Mouse (Mus musculus) adipocyte (in vitro differentiated cells): ENCODE measurements at regions not wholly inside any gene's neighbourhood (a gene's known extent, or its start where the extent isn't known, plus 50 kb on each side); places are given as distances from the start of the nearest gene placed in this dataset.
A peak's percentile ranks its signal among the peaks of the same experiment; 100 is the strongest.

Experiments
- DNase-seq: peaks from one replicate; pipeline ENCODE4 v3.0.0-alpha.2; 2016; ENCODE audit warnings: low spot score

DNA sequence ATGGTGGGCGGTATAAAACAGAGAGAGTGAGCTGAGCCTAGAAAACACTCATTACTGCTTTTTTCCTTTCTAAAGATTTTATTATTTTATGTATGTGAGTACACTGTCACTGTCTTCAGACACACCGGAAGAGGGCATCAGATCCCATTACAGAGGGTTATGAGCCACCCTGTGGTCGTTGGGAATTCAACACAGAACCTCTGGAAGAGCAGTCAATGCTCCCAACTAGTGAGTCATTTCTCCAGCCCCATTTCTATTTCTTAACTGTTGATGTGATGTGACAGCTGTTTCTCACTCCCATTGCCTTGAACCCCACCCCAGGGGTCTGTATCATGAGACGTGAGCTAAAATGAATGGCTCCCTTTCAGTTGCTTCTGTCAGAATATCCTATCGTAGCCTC is 82.6 kb upstream of the Haao start:
- DNase-seq = peak; percentile 50

DNA sequence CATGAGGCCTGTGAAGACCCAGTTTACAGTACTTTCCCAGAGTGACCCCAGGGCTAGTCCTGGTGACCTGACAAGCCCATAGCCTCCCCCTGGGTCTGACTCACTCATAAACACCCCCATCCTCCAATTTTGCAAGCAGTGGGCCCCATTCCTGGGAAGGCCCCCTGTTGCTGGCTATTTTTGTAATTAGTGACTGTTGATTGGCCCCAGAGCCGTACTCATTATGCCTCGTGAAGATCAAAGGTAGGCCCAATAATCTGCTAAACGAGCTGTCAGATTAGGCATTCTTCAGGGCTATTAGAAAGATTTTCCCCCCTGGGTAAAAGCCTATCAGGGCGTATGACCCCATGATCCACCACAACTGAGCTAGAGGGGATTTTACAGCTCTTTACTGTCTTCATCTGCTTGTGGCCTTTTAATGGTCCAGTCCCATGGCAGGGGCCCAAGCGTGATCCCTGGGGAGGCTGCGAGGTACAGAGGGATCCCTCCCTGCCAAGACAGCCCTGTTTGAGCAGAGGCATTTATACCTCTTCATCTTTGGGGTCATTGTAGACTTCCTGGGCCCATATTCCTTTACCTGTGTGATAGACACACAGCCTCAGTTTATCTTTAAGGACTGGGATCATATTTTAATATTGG is 80.1 kb upstream of the Haao start:
- DNase-seq = no peak

DNA sequence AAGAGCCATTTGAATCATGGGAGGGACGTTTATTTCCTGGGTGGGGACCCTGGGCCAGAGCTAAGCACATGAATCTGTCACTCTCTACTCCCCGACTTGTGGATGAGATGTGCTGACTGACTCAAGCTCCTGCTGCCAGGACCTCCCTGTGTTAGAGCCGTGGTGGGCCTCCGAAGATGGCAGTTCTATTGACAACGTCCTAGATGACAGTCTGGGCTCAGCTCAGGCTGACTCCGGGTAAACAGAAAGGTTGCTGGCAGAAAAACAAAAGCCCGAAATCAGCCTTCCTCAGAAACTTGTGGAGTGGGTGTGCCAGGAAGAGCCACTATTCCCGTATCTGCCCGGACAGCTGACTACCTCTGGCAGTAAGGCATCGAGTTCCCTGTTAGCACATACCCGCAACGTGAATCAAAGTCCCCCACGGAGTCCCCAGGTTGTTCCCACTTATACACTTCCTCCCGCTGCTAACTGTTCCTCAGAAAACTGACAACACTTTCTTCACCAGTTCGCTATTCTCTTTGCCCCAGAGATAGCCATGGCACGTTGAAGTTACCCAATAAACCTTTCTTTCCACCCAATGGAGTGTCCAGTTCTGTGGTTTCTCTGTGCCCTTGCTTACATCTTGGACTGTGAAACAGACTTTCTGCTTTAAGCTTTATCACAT is 76.6 kb upstream of the Haao start:
- DNase-seq = no peak

GRCm38 (mm10) chr17:83920894-83921293 is 73.1 kb upstream of the Haao start:
- no peak for DNase-seq

DNA sequence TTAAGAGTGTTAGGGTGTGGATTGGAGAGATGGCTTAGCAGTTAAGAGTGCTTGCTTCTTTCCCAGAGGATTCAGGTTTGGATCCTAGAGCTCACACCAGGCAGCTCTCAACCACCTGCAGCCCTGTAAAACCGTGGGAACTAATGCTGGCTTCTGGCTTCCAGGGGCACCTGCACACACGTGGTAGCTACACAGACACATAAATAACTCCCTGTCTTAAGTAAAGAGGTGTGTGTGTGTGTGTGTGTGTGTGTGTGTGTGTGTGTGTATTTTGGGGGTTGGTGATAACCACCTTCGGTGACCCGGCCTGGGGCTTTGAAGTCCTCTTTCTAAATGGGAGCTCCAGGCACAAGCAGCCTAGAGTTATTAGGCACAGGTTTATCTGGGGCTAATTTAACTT is 72.5 kb upstream of the Haao start:
- DNase-seq = no peak

DNA sequence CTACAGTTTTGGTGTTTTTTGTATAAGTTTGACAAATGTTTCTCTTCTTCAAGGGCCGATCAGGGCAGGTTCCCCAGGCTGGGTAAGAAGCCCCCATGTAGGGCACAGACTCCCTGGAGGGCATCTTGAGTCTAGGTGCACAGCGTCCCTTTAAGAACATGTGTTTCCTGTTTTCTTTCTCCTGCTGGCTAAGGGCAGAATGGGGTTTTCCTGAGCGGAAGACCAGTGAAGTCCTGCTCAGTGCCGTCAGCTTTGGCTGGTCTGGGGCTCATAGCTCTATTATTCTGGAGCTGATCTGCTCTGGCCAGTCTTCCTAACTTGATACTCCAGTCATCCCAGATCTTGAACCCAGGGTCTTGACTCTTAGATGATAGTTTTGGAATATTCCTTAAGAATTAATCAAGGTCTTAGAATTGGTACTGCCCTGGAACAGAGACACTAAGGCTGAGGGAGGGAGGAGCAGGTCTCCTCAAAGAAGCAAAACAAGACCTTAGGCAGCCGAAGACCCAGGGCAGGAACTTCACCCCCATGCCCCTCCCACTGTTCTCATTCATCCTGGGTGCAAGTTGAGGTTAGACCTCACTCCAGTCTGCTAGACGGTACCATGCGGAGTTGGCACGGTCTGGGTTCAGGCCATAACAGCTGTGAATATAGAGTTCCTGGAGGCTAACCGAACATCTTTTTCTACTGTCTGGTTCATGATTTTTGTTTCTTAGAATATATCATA is 70.8 kb upstream of the Haao start:
- no peak for DNase-seq

DNA sequence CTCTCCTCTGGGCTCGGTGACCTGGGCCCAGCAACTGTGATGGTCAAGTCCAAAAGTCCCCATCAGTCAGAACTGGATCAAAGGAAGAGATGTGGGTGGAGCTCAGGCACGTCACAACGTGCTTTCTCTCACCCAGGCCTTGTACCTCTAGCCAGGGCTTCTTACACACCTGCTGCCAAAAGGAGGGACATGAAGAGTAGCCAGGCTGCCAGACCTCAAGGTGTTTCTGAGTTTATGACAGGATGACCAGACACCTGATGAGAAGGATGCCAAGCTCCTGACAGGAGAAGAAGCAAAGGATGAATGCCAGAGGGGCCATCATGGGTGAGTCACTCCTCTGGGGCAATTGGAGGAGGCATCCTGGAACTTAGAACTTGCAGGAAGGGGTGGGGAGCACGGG is 70.0 kb upstream of the Haao start:
- no peak for DNase-seq

GRCm38 (mm10) chr17:83916684-83917166 is 69.0 kb upstream of the Haao start:
- peak; percentile 62 for DNase-seq

DNA sequence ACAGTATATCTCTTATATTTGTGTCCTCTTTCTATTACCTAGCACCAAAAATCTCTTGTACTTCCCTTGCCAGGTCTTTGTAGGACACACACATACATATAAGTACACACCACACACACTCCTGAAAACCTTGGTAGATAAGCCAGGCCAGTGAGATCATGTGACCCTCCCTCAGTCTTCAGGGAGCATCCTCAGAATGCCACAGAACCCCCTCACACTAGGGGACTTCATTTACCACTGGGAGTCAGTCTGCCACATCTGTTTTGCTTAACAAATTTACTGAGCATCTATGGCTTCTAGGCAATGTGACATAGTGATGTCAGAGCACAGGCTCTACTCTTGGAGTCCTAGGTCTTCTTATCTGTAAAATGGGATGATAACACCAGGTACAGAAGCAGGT is 67.3 kb upstream of the Haao start:
- DNase-seq = no peak

- no peak for DNase-seq
These were observed 66.8 kb upstream of the Haao start for GRCm38 (mm10) chr17:83914603-83915002.

- no peak for DNase-seq
These were observed 66.1 kb upstream of the Haao start for GRCm38 (mm10) chr17:83913711-83914415.

DNA sequence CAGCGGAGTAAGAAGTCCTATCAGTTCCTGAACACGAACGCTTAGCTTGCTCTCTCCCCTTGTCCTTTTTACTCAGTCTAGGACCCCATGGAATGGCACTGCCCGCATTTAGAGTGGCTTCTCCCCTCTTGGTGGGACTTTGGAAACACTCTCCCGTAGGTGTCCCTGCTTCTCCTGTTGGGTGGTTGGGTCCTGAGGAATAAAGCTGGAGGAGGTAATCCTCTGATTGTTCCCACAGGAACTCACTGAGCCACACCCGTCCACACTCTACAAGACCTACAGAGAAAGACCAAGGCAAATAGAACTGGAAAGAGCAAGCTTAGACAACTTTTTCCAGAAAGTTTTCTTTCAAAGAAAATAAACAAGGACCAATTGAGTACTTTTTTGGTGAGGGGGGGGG is 64.7 kb upstream of the Haao start:
- DNase-seq = no peak

DNA sequence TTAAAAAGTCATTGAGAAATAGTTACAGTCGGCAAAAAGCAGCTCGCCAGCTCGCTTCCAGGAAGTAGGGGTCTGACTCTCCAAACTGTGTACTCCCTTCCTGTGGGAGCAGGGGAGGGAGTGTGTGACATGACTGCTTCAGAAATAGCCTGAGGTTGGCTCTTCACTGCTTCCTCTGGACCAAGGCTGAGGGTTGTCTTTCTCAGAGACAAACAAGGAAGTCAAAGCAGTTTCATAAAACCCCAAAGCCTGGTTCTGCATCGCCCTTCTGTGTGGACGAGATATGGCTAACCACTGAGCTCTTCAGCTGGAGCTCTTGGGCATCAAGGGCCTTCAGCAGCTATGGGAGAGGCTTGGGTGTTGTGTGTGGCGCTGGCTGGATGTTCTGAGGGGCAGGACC is 61.0 kb upstream of the Haao start:
- DNase-seq = no peak

DNA sequence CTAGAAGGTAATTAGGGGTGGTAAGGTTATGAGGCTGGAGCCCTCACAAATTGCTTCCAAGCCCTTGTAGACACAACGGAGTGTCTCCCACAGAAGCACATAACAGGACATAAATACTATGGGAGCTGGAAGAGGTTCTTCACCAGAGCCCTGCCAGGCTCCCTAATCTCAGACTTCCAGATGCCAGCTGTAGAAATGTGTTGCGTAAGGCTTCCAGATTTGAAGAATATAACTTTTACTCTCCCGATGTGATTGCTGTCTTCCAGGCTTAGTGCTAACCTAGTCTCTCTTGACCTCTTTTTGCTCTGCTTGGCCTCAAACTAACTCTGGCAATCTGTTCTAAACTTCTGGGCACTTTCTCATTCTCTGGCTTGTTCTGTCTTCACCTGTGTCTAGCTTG is 59.8 kb upstream of the Haao start:
- peak; percentile 53 for DNase-seq

DNA sequence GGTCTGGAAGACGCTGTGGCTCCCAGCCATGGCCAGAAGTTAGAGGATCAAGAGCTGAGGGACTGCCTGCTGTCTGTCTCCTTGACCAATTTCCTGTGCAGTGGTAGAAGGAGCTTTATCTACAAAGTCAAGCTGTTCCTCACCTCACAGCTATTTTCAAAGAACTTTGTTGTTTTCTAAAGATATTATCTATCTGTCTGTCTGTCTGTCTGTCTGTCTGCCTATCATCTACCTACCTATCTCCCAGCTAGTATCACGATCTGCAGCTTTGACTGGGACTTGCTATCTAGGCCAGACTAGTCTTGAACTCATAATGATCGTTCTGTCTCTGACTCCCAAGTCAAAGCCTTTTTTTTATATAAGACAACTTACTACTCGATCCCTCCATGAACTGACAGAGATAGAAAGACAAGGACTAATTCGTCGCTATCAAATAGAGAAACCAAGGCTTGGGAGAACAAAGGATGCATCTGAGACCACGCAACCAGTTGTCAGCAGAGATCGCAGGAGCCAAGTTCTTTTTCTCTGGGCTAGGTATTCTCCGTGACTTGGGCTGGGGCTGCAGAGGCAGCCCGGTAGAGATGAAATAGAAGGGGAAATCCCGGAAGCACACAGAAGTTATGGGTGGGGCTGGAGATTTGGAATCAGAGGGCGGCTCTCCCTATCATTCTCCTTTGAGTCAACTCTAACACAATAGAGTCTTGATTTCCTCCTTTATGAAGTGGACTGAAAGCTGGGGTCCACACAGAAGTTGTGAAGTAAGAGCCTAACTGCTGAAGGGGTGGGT is 59.2 kb upstream of the Haao start:
- DNase-seq = no peak

DNA sequence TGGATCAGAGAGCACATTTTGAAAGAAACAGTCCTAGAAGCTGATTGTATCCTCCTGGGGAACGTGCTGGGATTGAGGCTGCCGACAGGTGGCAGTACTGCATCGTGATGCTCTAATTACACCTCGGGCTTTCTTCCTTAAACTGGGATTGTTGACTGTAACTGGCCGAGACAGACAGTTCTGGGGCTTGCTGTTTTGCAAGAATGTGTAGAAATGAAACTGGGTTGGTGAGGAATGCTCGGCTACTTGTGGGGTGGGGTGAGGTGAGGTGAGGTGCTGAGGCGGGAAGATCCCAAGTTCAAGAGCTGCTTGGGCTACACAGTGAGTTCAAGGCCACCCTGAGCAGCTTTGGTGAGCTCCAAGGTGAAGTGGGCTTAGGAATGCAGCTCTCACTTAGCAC is 55.7 kb upstream of the Haao start:
- peak; percentile 94 for DNase-seq

DNA sequence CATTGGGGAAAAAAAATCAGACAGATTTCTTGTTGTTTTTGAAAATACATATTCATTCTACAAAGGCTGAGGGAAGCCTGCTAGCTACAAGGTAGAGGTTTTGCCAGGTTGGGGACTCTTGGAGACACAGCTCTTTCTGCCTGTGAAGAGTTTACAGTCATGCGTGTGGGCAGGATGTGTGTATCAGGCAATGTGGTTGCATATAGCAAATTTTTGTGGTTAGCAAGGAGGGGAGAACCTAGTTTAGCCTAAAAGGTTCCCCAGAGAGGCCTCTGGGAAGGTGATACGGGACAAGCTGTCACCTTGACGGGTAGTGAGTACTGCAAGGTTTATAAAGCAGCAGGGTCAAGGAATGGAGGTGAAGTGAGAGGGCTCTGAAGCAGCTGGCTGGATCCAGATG is 54.8 kb upstream of the Haao start:
- no peak for DNase-seq

DNA sequence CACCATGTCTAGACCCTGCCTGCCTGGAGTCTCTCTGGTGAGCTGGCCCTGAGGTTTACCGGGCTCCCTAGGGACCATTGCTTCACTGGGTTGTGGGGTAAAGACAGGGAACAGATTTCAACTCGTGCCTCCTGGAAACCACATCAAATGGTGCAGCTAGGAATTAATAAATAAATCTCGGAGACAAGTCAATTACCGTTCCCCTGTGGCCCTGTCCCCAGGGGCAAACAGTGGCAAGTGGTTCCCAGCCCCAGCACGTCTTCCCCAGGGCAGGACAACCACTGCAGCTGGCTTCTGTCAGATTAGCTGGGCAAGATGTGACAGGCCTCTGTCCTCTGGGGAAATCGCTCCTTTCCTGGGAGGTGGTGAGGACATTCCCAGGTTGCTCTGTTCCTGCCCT is 54.3 kb upstream of the Haao start:
- DNase-seq = peak; percentile 61

- DNase-seq = no peak
These were observed 51.9 kb upstream of the Haao start for GRCm38 (mm10) chr17:83899588-83900152.

DNA sequence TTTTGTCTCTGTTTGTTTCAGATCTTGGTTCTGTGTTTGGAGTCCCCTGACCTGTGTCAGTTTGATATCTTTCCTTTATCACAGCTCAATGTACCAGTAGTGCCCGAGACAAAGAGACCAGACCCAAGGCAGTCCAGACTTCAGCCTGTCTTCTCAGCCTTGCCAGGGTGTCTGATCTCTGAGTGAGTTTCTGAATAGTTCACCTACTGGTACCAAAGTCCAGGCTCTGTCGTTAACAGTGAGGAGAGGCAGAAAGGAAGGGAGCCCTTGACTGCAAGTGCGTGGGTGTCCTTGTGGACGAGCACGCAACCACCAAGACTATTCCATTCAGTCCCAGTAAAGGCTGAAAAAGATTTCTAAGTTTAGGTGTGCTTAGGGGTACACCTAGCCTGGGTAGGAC is 50.8 kb upstream of the Haao start:
- no peak for DNase-seq
